Mouse (Mus musculus): ENCODE results near the gene Ern2.

Ern2 gene

GRCm38 (mm10) chr7:122133338-122133625 lies 52.7 kb downstream of the Ern2 start:
- no peak for DNase-seq (ENCODE audit: low read depth, low spot score)
- H3K36me3 ChIP-seq (ENCODE audit: control insufficient read depth, insufficient read depth, low read length, poor library complexity, severe bottlenecking), result peaks cover 5% of the 10 kb centered on the region; the same call in 1 of the 2 replicates
- no peaks in the 10 kb centered on the region for H3K27me3 ChIP-seq (ENCODE audit: control insufficient read depth, insufficient read depth, low read length, poor library complexity, severe bottlenecking)

- Histone ChIP-seq H3K27me3 (ENCODE audit: control insufficient read depth, insufficient read depth, low read length, poor library complexity, severe bottlenecking) (no peaks in the 10 kb centered on the region), H3K36me3 (ENCODE audit: control insufficient read depth, insufficient read depth, low read length, poor library complexity, severe bottlenecking) (peaks cover 5% of the 10 kb centered on the region; the same call in 1 of the 2 replicates)
- DNase-seq (ENCODE audit: low read depth, low spot score), result peak; percentile 98
Measured at GRCm38 (mm10) chr7:122132497-122133337, 53.3 kb downstream of the Ern2 start, which contains the start of the genes Palb2 and Dctn5. Gene Palb2, minus strand, starts transcription at chr7:122132985. Gene Dctn5, plus strand, starts transcription at chr7:122133041.

GRCm38 (mm10) chr7:122131834-122132233 lies 54.2 kb downstream of the Ern2 start:
- DNase-seq (ENCODE audit: low read depth, low spot score), result no peak
- peaks cover 8% of the 10 kb centered on the region; the same call in 1 of the 2 replicates for H3K36me3 ChIP-seq (ENCODE audit: control insufficient read depth, insufficient read depth, low read length, poor library complexity, severe bottlenecking)
- no peaks in the 10 kb centered on the region for H3K27me3 ChIP-seq (ENCODE audit: control insufficient read depth, insufficient read depth, low read length, poor library complexity, severe bottlenecking)

GRCm38 (mm10) chr7:122126946-122127345 lies 59.1 kb downstream of the Ern2 start:
- no peaks in the 10 kb centered on the region for H3K27me3 ChIP-seq (ENCODE audit: control insufficient read depth, insufficient read depth, low read length, poor library complexity, severe bottlenecking)
- DNase-seq (ENCODE audit: low read depth, low spot score), result no peak
- peaks cover 6% of the 10 kb centered on the region for H3K36me3 ChIP-seq (ENCODE audit: control insufficient read depth, insufficient read depth, low read length, poor library complexity, severe bottlenecking)

- no peak for DNase-seq (ENCODE audit: low read depth, low spot score)
- Histone ChIP-seq H3K36me3 (ENCODE audit: control insufficient read depth, insufficient read depth, low read length, poor library complexity, severe bottlenecking) (peaks cover 6% of the 10 kb centered on the region), H3K27me3 (ENCODE audit: control insufficient read depth, insufficient read depth, low read length, poor library complexity, severe bottlenecking) (no peaks in the 10 kb centered on the region)
Measured at GRCm38 (mm10) chr7:122125636-122126035, 60.4 kb downstream of the Ern2 start.

GRCm38 (mm10) chr7:122123518-122123917 lies 62.5 kb downstream of the Ern2 start:
- Histone ChIP-seq H3K27me3 (ENCODE audit: control insufficient read depth, insufficient read depth, low read length, poor library complexity, severe bottlenecking) (no peaks in the 10 kb centered on the region), H3K36me3 (ENCODE audit: control insufficient read depth, insufficient read depth, low read length, poor library complexity, severe bottlenecking) (peaks cover 6% of the 10 kb centered on the region)
- DNase-seq (ENCODE audit: low read depth, low spot score), result no peak
